In the genomic region with DNA sequence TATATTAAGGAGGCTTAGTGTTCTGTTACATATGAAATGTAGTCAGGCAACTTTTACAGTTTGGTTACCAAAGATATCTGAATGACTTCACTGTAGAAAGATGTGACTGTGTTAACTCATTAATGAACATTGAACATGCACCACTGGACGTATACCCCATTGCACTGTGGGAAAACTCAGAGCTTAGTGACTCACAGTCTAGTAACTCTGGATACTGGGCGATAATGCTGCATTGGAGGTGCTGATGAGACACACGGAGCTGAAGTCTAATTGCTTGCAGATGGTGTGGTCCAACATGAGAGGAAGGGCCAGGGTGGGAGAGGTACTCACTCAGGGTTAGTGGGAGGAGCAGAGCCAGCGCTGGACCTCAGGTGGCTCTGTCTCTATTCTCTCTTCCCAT, we compare ENCODE assay signal across 15 mouse cellular contexts. TPM values are rescaled to one million over a fixed set of nuclear protein-coding genes. Genes with fewer than 3 reads are reported as not detected.
DNase-seq lines count a peak whose midpoint lies in the region; ATAC-seq and TF ChIP-seq lines count a peak whose summit lies in the region.
"Had no signal": no experiment of that assay in that cellular context is flagged by ENCODE, and none has a peak within 500 bp of the region (broad histone marks: within the 10 kb centered on the region; RNA-seq: fewer than 3 reads in every experiment).

No protein-coding gene starts in this region.

- CTCF ChIA-PET in Patski (lab: Charles Lee): no interaction called here

- H3K4me1 ChIP-seq in heart, embryonic 12.5 days (replicated peaks): peaks cover 77% of the 10 kb centered on the region
- peaks cover 12% of the 10 kb centered on the region; the same call in 1 of the 2 replicates for H3K4me1 ChIP-seq in lung, postnatal 0 days (ENCODE audit: insufficient read depth, low read depth, low read length)

- ATAC-seq in heart, embryonic 12.5 days (ENCODE audit: insufficient number of reproducible peaks, low FRiP score): no peak
- peak; percentile 19; the same call in 1 of the 2 replicates for ATAC-seq in lung, postnatal 0 days
- ATAC-seq in Patski: peak; percentile 77
- ATAC-seq: forebrain, embryonic 16.5 days had no signal

- H3K27ac ChIP-seq in heart, embryonic 12.5 days (ENCODE audit: poor library complexity, severe bottlenecking): peak overlapping the region; percentile 14; the same call in 1 of the 2 replicates
- no peak overlapping the region for H3K27ac ChIP-seq in lung, postnatal 0 days (ENCODE audit: low read length)
- H3K27ac ChIP-seq: embryonic facial prominence, embryonic 12.5 days; liver, embryonic 14.5 days; midbrain, embryonic 12.5 days; neural tube, embryonic 13.5 days had no signal

- 50% methylated on average over 4 of the region's 4 CpGs for WGBS in heart, embryonic 12.5 days
- WGBS in lung, postnatal 0 days: 71% methylated on average over 4 of the region's 4 CpGs

- intact Hi-C loops in heart, postnatal 36 days (cut with DNase I): no loop called here

- in situ Hi-C loops in Patski (cut with MboI; ENCODE audit: low pct_unique_long_range_greater_than_20kb): no loop called here

- H3K4me2 ChIP-seq in heart, embryonic 12.5 days: no peak overlapping the region
- H3K4me2 ChIP-seq in lung, postnatal 0 days (replicated peaks; ENCODE audit: low read depth, low read length): no peak overlapping the region
- H3K4me2 ChIP-seq: embryonic facial prominence, embryonic 12.5 days; midbrain, embryonic 12.5 days; neural tube, embryonic 13.5 days had no signal

- no peaks in the 10 kb centered on the region for H3K9me3 ChIP-seq in heart, embryonic 12.5 days (replicated peaks)
- H3K9me3 ChIP-seq in lung, postnatal 0 days (ENCODE audit: low read length): no peaks in the 10 kb centered on the region
- H3K9me3 ChIP-seq: embryonic facial prominence, embryonic 12.5 days; midbrain, embryonic 12.5 days; neural tube, embryonic 13.5 days had no signal

- no peak overlapping the region for H3K9ac ChIP-seq in heart, embryonic 12.5 days
- H3K9ac ChIP-seq in lung, postnatal 0 days (replicated peaks; ENCODE audit: low read depth): no peak overlapping the region
- H3K9ac ChIP-seq: embryonic facial prominence, embryonic 12.5 days; liver, embryonic 14.5 days; midbrain, embryonic 12.5 days; neural tube, embryonic 13.5 days had no signal

- TF ChIP-seq CTCF in lung, postnatal 0 days (IDR thresholded peaks at IDR 0.05): no peak
- no peak for TF ChIP-seq CTCF in Patski (IDR thresholded peaks at IDR 0.05)

- TF ChIP-seq EP300 in lung, postnatal 0 days (IDR thresholded peaks at IDR 0.05): no peak

- DNase-seq in heart, postnatal 36 days: no peak
- DNase-seq in lung, postnatal 0 days (ENCODE audit: low spot score): peak; percentile 35
- no peak for DNase-seq in lung, adult 18-20 months
- DNase-seq in Patski (ENCODE audit: low read depth, low spot score): peak; percentile 71
- no peak for DNase-seq in spleen, postnatal 36 days (ENCODE audit: low spot score in 2 of 2)
- DNase-seq in right cerebral cortex, adult 2 months (ENCODE audit: low spot score in 2 of 2): no peak
- DNase-seq: kidney, adult 9 months; lung, postnatal 10 days; right cerebral cortex, adult 18-20 months had no signal

- POLR2A ChIA-PET in Patski (lab: Charles Lee): no interaction called here

- H3K36me3 ChIP-seq in heart, embryonic 12.5 days: no peaks in the 10 kb centered on the region
- H3K36me3 ChIP-seq in lung, postnatal 0 days (ENCODE audit: insufficient read depth, low read length): no peaks in the 10 kb centered on the region
- H3K36me3 ChIP-seq: embryonic facial prominence, embryonic 12.5 days; midbrain, embryonic 12.5 days; neural tube, embryonic 13.5 days had no signal

- no peaks in the 10 kb centered on the region for H3K27me3 ChIP-seq in heart, embryonic 12.5 days (replicated peaks)
- no peaks in the 10 kb centered on the region for H3K27me3 ChIP-seq in lung, postnatal 0 days (replicated peaks; ENCODE audit: insufficient read depth, low read length)
- H3K27me3 ChIP-seq in Patski: no peaks in the 10 kb centered on the region
- H3K27me3 ChIP-seq: embryonic facial prominence, embryonic 12.5 days; midbrain, embryonic 12.5 days; neural tube, embryonic 13.5 days had no signal

- H3K4me3 ChIP-seq in heart, embryonic 12.5 days: no peak overlapping the region
- H3K4me3 ChIP-seq in lung, postnatal 0 days (ENCODE audit: low read depth, low read length): no peak overlapping the region
- H3K4me3 ChIP-seq: embryonic facial prominence, embryonic 12.5 days; midbrain, embryonic 12.5 days; neural tube, embryonic 13.5 days had no signal

RNA-seq across cellular contexts. Expression of a gene that starts 34.7 kb away (rescaled TPM):
- 50.0 and 58.0 TPM in 2 replicates for polyA plus RNA-seq in heart, embryonic 12.5 days (2016; fragmentation: Nextera tagmentation; extraction: Ambion mirVana)
- total RNA-seq in heart, postnatal 36 days (2021): 10 to 100 TPM; 29.5 to 32.5 TPM
- 36.8 and 42.7 TPM in 2 replicates for polyA plus RNA-seq in lung, postnatal 0 days (2015; fragmentation: Nextera tagmentation; extraction: Ambion mirVana)
- 28.3 TPM for polyA plus RNA-seq in Patski (2021)

Comparison
In these comparisons a context has a peak if more than half of its experiments do, and no peak if none do; other contexts are left out.
1. DNase-seq: peak in lung, postnatal 0 days (single experiment) and Patski (single experiment); none in heart, postnatal 36 days (0 of 2), lung, adult 18-20 months (0 of 2), spleen, postnatal 36 days (0 of 2) and right cerebral cortex, adult 2 months (0 of 2).